Comparison of ENCODE assay signal across 8 mouse cellular contexts in genomic region chr6:134105514-134106201, GRCm38 (mm10).
DNase-seq lines count a peak whose midpoint lies in the region; ATAC-seq lines count a peak whose summit lies in the region.

No protein-coding gene starts in this region.

- no peaks in the 10 kb centered on the region for H3K9me3 ChIP-seq in midbrain, embryonic 16.5 days (replicated peaks; ENCODE audit: control insufficient read depth, low read length, poor library complexity, severe bottlenecking)

- no peak overlapping the region for H3K9ac ChIP-seq in midbrain, embryonic 16.5 days (ENCODE audit: low read depth, low read length)

- no peak for ATAC-seq in midbrain, embryonic 16.5 days

- H3K4me1 ChIP-seq in midbrain, embryonic 16.5 days (ENCODE audit: control insufficient read depth, insufficient read depth, low read length) = no peaks in the 10 kb centered on the region; the same call in none of the 2 replicates

- 76% methylated on average over 15 of the region's 15 CpGs for WGBS in midbrain, embryonic 16.5 days

- no peak overlapping the region for H3K4me3 ChIP-seq in midbrain, embryonic 16.5 days (ENCODE audit: low read depth, low read length)

- no peak overlapping the region for H3K27ac ChIP-seq in midbrain, embryonic 16.5 days (ENCODE audit: low read length)

- DNase-seq in gastrocnemius, postnatal 10 days = peak; percentile 44
- DNase-seq in gastrocnemius, adult 18-20 months (ENCODE audit: low spot score) = no peak
- DNase-seq in urinary bladder, postnatal 14 days (ENCODE audit: low spot score) = peak; percentile 53
- no peak for DNase-seq in urinary bladder, adult 2 months (ENCODE audit: low spot score)
- DNase-seq in kidney, adult 18-20 months = peak; percentile 42
- peak; percentile 54 to 62 for DNase-seq in lung, postnatal 4 days
- no peak for DNase-seq in thymus, adult 18-20 months

- no peak overlapping the region for H3K4me2 ChIP-seq in midbrain, embryonic 16.5 days (ENCODE audit: low read length)

- H3K27me3 ChIP-seq in midbrain, embryonic 16.5 days (ENCODE audit: control insufficient read depth, insufficient read depth, low read depth, low read length) = no peaks in the 10 kb centered on the region

- no peaks in the 10 kb centered on the region for H3K36me3 ChIP-seq in midbrain, embryonic 16.5 days (ENCODE audit: control insufficient read depth, insufficient read depth, low read length)

Comparison
In these comparisons a context has a peak if more than half of its experiments do, and no peak if none do; other contexts are left out.
1. DNase-seq: peak in gastrocnemius, postnatal 10 days (single experiment), urinary bladder, postnatal 14 days (single experiment), kidney, adult 18-20 months (single experiment) and lung, postnatal 4 days (2 of 2); none in gastrocnemius, adult 18-20 months (single experiment), urinary bladder, adult 2 months (single experiment) and thymus, adult 18-20 months (0 of 2).